Mouse (Mus musculus): Measurements from ENCODE around the gene Olfr721-ps1.

Gene Olfr721-ps1

DNA sequence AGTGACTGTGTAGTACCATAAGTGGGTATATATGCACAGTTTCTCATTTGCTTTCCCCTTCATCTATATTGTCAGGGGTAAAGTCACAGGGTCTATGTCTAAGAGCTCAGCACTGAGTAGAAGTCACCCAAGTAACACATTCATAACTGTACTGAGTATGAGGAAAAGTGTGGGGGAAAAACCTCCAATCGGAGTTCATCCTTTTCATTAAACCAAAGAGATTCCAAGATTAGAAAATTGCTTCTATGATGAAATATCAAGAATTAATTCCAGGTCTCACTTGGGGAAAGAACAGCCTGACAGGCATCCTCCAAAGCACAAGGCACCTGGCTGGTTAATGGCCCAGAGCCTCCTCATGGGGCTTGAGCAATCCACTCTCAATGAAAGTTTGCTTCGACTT, at the start of gene Olfr721-ps1:
Gene Olfr721-ps1 (plus strand): TSS at position 301 of the 400 bp plus-strand sequence.
- CTCF ChIA-PET: no interaction called here

- CTCF ChIA-PET: no interaction called here
Observed at GRCm38 (mm10) chr14:14351721-14352590, 49.1 kb upstream of the Olfr721-ps1 start.

DNA sequence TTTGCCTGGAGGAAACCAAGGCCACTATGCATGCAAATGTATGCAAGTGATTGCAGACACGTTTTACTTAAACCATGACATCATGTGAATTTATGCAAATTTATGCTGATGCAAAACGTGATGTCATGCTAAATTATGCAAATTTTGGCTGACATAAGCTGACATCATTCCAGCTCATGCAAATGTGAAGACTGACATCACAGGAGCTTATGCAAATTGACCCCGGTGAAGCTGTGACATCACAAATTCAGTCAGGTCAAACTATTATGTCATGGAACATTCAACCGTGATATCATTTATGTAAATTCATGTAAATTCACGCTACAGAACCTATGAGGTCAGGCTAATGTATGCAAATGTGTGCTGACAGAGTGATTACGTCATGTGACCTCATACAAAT, 48.5 kb upstream of the Olfr721-ps1 start:
- CTCF ChIA-PET: no interaction called here

DNA sequence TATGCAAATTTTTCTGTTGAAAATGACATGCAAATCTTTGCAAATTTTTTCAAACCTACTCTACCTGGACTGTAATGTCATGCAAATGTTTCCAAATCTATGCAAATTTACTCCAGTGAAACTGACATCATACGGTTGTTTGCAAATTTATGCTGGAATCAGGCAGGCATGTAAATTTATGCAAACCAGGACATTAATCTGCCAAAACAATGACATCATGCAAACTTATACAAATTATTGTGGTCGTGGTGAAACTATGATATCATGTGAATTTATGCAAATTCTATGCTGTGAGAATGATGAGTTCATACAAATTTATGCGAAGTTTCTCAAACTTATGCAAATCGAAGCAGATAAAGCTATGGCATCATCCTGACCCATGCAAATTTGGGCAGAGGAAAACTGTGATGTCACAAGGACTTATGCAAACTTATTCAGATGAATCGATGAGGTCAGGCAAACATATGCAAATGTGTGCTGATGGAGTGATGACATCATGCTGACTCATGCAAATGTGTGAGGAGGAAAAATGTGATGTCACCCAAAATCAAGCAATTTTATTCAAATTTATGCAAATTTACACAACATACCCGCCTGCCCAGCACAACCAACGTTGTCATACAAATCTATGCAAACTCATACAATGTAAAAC, 47.9 kb upstream of the Olfr721-ps1 start:
- CTCF ChIA-PET: no interaction called here

DNA sequence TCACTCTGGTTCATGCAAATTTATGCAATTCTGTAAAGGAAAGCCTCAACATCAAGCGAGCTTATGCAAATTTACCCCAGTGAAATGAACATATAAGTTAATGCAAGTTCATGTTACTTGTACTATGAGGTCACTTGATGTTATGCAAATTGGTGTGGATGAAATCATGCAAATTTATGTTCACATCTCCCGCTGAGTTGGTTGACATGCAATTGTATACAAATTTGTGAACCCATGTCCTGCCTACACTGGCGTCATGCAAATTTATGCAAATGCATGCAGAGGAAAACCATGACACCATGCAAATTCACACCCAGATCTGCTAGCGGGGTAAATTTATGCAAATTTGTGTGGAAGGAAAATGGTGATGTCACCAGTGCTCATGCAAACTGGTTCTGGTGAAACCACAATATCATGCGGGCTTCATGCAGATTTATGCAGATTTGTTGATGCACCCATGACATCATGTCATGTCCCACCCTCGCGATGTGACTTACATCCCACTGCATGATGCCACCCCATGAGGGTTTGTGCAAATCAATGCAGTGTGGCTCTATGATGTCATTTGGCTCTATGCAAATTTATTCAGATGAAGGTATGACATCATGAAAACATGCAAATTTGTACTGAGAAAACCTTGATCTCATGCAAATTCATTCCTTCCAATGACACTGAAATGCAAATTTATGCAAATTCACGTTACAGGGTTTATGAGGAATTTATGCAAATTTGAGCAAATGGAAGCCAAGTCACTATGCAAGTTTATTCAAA, 47.2 kb upstream of the Olfr721-ps1 start:
- CTCF ChIA-PET: no interaction called here

- CTCF ChIA-PET: no interaction called here
Observed at GRCm38 (mm10) chr14:14354511-14355359, 46.4 kb upstream of the Olfr721-ps1 start.

DNA sequence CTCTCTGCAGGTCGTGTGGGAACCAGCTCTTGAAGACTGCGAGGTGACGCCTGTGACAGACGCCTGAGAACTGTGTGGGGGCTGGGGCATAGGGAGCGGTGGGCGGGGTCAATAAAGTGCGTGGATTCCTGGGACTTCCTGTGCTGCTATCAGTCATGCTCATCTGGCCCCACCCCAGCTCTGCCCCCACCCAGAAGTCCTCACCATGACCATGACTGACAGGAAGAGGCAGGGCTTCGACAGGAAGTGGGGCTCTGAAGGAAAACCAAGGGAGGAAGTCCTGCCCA, 45.8 kb upstream of the Olfr721-ps1 start:
- CTCF ChIA-PET: no interaction called here

DNA sequence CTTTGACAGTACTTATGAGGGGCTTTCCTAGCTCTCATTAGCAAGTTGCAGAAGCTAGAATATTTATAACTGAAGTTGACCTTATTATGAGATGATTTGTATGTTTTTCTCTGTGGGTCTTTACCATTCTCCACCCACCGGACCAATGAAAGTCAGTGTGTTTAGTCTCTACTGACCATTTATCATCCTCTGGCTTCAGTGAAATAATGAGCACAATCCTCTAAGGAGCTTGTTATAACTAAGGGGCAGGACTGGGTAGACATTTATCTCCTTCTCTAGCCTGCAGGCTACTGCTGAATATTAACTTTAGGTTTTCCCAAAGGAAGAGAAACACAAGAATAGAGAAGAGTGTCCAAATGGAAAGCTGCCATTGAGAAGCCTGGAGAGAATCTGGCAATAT, 5.6 kb upstream of the Olfr721-ps1 start:
- CTCF ChIA-PET: no interaction called here

DNA sequence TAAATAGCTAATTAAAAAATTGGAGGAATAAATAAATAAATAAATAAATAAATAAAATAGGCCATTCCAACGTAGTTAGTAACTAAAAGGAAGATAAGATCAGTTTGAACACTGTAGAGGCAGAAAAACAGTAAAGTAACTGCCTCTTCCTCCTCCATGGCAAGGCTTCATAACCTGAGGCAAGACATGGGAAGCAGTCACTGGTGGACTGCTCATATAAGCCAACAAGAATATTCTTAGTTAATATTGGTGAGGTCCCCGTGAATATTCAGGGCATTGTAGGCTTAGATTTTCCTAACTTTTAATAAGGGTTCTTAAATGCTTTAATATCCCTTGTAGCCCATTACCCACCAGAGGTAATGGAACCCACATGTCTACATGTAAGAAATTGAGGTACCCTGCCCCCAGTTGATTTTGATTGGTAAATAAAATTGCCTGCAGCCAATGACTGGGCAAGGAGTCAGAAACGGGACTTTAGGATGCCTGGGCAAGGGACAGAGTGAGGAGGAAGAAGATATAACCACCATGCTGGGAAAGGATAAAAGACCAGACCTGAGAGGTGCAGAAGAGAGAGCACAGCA, 35.1 kb downstream of the Olfr721-ps1 start:
- CTCF ChIA-PET: no interaction called here
